ENCODE assay signal across 8 mouse cellular contexts in the genomic region with DNA sequence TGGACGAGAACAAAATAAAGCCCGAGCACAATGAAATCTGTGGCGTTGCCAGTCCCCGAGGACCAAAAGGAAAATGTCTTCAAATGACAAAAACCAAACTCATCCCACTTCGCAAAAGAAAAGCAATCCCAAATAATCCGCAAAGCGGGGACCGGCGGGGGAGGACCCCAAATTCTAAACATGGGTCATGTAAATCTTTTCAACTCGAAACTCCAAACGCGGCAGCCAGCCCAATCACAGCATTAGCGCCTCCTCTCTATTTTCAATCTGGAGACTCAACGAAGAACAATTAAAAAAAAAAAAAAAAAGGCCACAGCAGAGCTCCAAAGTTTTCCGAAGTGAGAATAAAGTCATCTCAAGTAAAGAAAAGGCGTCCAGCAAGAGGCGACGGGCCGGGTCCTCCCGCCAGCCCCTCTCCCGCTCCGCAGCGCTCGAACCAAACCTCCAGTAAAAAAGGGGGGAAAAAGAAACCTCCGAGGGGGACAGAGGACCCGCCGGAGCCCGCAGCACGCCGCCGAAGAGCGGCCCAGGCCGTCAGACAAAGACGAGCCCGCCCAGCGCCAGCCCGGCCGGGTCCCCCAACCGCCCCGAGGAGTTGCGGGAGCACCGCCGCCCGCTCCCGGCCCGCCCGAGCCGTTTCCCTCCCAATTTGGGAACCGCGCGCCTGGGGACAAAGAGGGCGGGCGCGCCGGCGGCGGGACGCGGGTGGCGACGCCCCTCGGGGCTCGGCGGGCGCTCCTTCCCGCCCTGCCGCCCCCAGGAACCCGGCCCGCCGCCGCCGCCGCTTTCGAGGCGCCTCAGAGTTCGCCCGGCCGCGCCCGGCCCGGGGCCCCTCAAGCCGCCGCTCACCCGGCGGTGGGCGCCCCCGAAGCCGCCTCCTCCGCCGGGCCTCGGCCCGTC. TPM values are rescaled to one million over a fixed set of nuclear protein-coding genes. Genes with fewer than 3 reads are reported as not detected.
A peak's percentile ranks its signal among the peaks of the same experiment; 100 is the strongest.
DNase-seq lines count a peak whose midpoint lies in the region; ATAC-seq and TF ChIP-seq lines count a peak whose summit lies in the region.

No protein-coding gene starts in this region.

- peak; percentile 48 for ATAC-seq in kidney, postnatal 0 days (replicated peaks; ENCODE audit: low FRiP score, low read depth)

- WGBS in kidney, postnatal 0 days = 1% methylated on average over 68 of the region's 92 CpGs
- WGBS in midbrain, embryonic 10.5 days = under 1% methylated on average over 90 of the region's 92 CpGs

- no peaks in the 10 kb centered on the region; the same call in 1 of the 2 replicates for H3K4me1 ChIP-seq in kidney, postnatal 0 days (replicated peaks; ENCODE audit: insufficient read depth, low read length)
- H3K4me1 ChIP-seq in midbrain, embryonic 10.5 days = peaks cover 47% of the 10 kb centered on the region

- peak overlapping the region; percentile 84 for H3K4me2 ChIP-seq in kidney, postnatal 0 days (ENCODE audit: low read length)

- no peaks in the 10 kb centered on the region for H3K9me3 ChIP-seq in kidney, postnatal 0 days (replicated peaks; ENCODE audit: low read length)
- no peaks in the 10 kb centered on the region for H3K9me3 ChIP-seq in midbrain, embryonic 10.5 days (replicated peaks)

- peak overlapping the region; percentile 90 for H3K4me3 ChIP-seq in kidney, postnatal 0 days (replicated peaks; ENCODE audit: low read depth, low read length)
- peak overlapping the region; percentile 95 for H3K4me3 ChIP-seq in midbrain, embryonic 10.5 days

- peak overlapping the region; percentile 93 for H3K9ac ChIP-seq in kidney, postnatal 0 days (ENCODE audit: low read depth, low read length)

- H3K27me3 ChIP-seq in kidney, postnatal 0 days (ENCODE audit: insufficient read depth, low read length) = no peaks in the 10 kb centered on the region
- H3K27me3 ChIP-seq in midbrain, embryonic 10.5 days (ENCODE audit: low read depth, poor library complexity, severe bottlenecking) = peaks cover 16% of the 10 kb centered on the region

- no peak for TF ChIP-seq CTCF in kidney, postnatal 0 days (IDR thresholded peaks at IDR 0.05; ENCODE audit: low read depth)

- H3K27ac ChIP-seq in kidney, postnatal 0 days = peak overlapping the region; percentile 97
- peak overlapping the region; percentile 99 for H3K27ac ChIP-seq in midbrain, embryonic 10.5 days (replicated peaks)

- DNase-seq in kidney, adult 18-20 months = peak; percentile 49
- DNase-seq in kidney, adult 11 months = no peak
- DNase-seq in adrenal gland, postnatal 14 days = peak; percentile 70
- DNase-seq in forelimb bud, embryonic 11.5 days (ENCODE audit: low read depth, low spot score) = peak; percentile 19
- DNase-seq in kidney, postnatal 0 days (ENCODE audit: low spot score) = peak; percentile 59
- peak; percentile 68 for DNase-seq in midbrain, embryonic 10.5 days (ENCODE audit: low spot score)
- peak; percentile 68 for DNase-seq in testis, postnatal 14 days (ENCODE audit: low spot score)
- no peak for DNase-seq in layer of hippocampus, adult 9-11 months

- no peaks in the 10 kb centered on the region for H3K36me3 ChIP-seq in kidney, postnatal 0 days (ENCODE audit: insufficient read depth, low read length)
- H3K36me3 ChIP-seq in midbrain, embryonic 10.5 days = no peaks in the 10 kb centered on the region

RNA-seq across cellular contexts. Expression of a gene that starts 1.1 kb away (rescaled TPM):
- 22.5 and 24.7 TPM in 2 replicates for total RNA-seq in adrenal gland, postnatal 14 days (2021)
- 44.2 and 47.1 TPM in 2 replicates for polyA plus RNA-seq in kidney, postnatal 0 days (2015; fragmentation: Nextera tagmentation; extraction: Ambion mirVana)
- polyA plus RNA-seq in midbrain, embryonic 10.5 days (2016; fragmentation: Nextera tagmentation; extraction: Ambion mirVana) = 81.1 and 84.0 TPM in 2 replicates

RNA-seq across cellular contexts. Expression of a gene that starts 17.3 kb away (rescaled TPM):
- 3.8 and 4.1 TPM in 2 replicates for total RNA-seq in adrenal gland, postnatal 14 days (2021)
- polyA plus RNA-seq in kidney, postnatal 0 days (2015; fragmentation: Nextera tagmentation; extraction: Ambion mirVana) = 2.9 and 3.0 TPM in 2 replicates
- polyA plus RNA-seq in midbrain, embryonic 10.5 days (2016; fragmentation: Nextera tagmentation; extraction: Ambion mirVana) = not detected in 2 replicates

RNA-seq across cellular contexts. Expression of a gene that starts 57.1 kb away (rescaled TPM):
- 10.3 and 17.2 TPM in 2 replicates for total RNA-seq in adrenal gland, postnatal 14 days (2021)
- polyA plus RNA-seq in kidney, postnatal 0 days (2015; fragmentation: Nextera tagmentation; extraction: Ambion mirVana) = 5.9 and 7.7 TPM in 2 replicates
- polyA plus RNA-seq in midbrain, embryonic 10.5 days (2016; fragmentation: Nextera tagmentation; extraction: Ambion mirVana) = 10.7 and 18.4 TPM in 2 replicates

Comparison
In these comparisons a context has a peak if more than half of its experiments do, and no peak if none do; other contexts are left out.
1. DNase-seq: peak in kidney, adult 18-20 months (single experiment), adrenal gland, postnatal 14 days (single experiment), forelimb bud, embryonic 11.5 days (single experiment), kidney, postnatal 0 days (single experiment), midbrain, embryonic 10.5 days (single experiment) and testis, postnatal 14 days (single experiment); none in kidney, adult 11 months (single experiment) and layer of hippocampus, adult 9-11 months (single experiment).